Mouse (Mus musculus) heart, embryonic 16.5 days (tissue): Measurements from ENCODE around the gene Fam172a. TPM values are rescaled to one million over a fixed set of nuclear protein-coding genes. Genes with fewer than 3 reads are reported as not detected.

Source experiments
- ATAC-seq: fragments of 200-750 bp; cut with Nextera tagmentation; replicated peaks from 2 replicates; pipeline ENCODE4 v1.8.0; 2017; ENCODE audit warnings: moderate number of reproducible peaks; ENCODE audit not compliant: insufficient read depth, low FRiP score; ENCODE audit errors: extremely low read depth
- H3K27ac ChIP-seq: fragments of 300-500 bp; sonication (generic); 2 replicates; pipeline ENCODE4 v1.5.1; 2014; ENCODE audit warnings: mild to moderate bottlenecking, low read length, control low read depth, moderate library complexity
- H3K27me3 ChIP-seq: fragments of 300-500 bp; sonication (generic); 2 replicates; pipeline ENCODE4 v1.6.1; 2014; ENCODE audit warnings: low read length, mixed read lengths; ENCODE audit not compliant: control insufficient read depth, insufficient read depth
- H3K36me3 ChIP-seq: fragments of 300-500 bp; sonication (generic); 2 replicates; pipeline ENCODE4 v1.6.1; 2014; ENCODE audit not compliant: control insufficient read depth, insufficient read depth
- H3K4me1 ChIP-seq: fragments of 300-500 bp; sonication (generic); 2 replicates; pipeline ENCODE4 v1.6.1; 2014; ENCODE audit warnings: low read length, mixed read lengths; ENCODE audit not compliant: control insufficient read depth, insufficient read depth
- H3K4me2 ChIP-seq: fragments of 300-500 bp; sonication (generic); 2 replicates; pipeline ENCODE4 v1.6.1; 2014; ENCODE audit warnings: low read depth, mild to moderate bottlenecking, control low read depth, low read length
- H3K4me3 ChIP-seq: fragments of 300-500 bp; sonication (generic); 2 replicates; pipeline ENCODE4 v1.5.1; 2014; ENCODE audit warnings: mild to moderate bottlenecking, control low read depth, low read length
- H3K9ac ChIP-seq: fragments of 300-500 bp; sonication (generic); 2 replicates; pipeline ENCODE4 v1.6.1; 2014; ENCODE audit warnings: low read length, control low read depth
- H3K9me3 ChIP-seq: fragments of 300-500 bp; sonication (generic); replicated peaks from 2 replicates; pipeline ENCODE4 v1.6.1; 2016; ENCODE audit warnings: low read length; ENCODE audit not compliant: control insufficient read depth
- WGBS: fragments of 180-500 bp; shearing (Covaris S2); extraction: QIAGEN DNeasy Blood & Tissue Kit; methylation state at CpG from one replicate; pipeline ENCODE4 v1.1.7; 2014; 5-methylcytosine and 5-hydroxymethylcytosine counted together
- polyA plus RNA-seq: library from polyadenylated mRNA; unstranded; fragments of >200 nt; fragmentation: Nextera tagmentation; extraction: Ambion mirVana; gene quantifications from 2 replicates; pipeline ENCODE4 v1.2.1, GENCODE M21; 2015

The Fam172a gene
- polyA plus RNA-seq, 1 experiment from 2014 or later = 21.0 TPM

GRCm38 (mm10) chr13:77843017-77843654, 141.3 kb downstream of the Fam172a start:
- Histone ChIP-seq H3K4me2 (no peak overlapping the region), H3K9me3 (no peaks in the 10 kb centered on the region), H3K4me3 (no peak overlapping the region), H3K9ac (no peak overlapping the region), H3K36me3 (no peaks in the 10 kb centered on the region), H3K27ac (no peak overlapping the region), H3K27me3 (no peaks in the 10 kb centered on the region), H3K4me1 (no peaks in the 10 kb centered on the region)
- ATAC-seq = no peak
- 80% methylated on average over 2 of the region's 2 CpGs for WGBS

DNA sequence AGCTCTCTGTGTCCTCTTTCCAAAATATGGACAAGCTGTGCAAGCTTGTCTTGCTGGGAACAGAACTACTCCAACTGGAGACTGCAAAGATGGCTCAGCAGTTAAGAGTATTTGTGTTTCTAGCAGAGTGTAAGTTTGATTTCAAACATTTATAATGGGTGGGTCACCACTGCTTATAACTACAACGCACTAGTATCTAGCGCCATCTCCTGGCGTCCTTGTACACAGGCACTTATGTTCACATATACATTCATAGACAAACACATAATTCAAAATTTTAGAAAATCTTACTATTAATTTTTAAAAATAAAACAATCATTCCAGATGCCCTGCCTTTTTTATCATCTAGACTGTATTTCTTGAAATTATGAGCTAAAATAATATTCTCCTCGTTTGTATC, 147.0 kb downstream of the Fam172a start:
- Histone ChIP-seq H3K27me3 (no peaks in the 10 kb centered on the region), H3K36me3 (peaks cover 3% of the 10 kb centered on the region; the same call in 1 of the 2 replicates), H3K27ac (no peak overlapping the region), H3K4me1 (no peaks in the 10 kb centered on the region), H3K4me3 (no peak overlapping the region), H3K9ac (no peak overlapping the region), H3K9me3 (no peaks in the 10 kb centered on the region), H3K4me2 (no peak overlapping the region)
- no peak for ATAC-seq
- 73% methylated on average over 4 of the region's 4 CpGs for WGBS

- no peak overlapping the region for H3K4me2 ChIP-seq
- H3K4me3 ChIP-seq = no peak overlapping the region
- no peaks in the 10 kb centered on the region for H3K27me3 ChIP-seq
- WGBS = 85% methylated on average over 1 of the region's 1 CpGs
- H3K9ac ChIP-seq = no peak overlapping the region
- no peaks in the 10 kb centered on the region for H3K9me3 ChIP-seq
- H3K27ac ChIP-seq = no peak overlapping the region
- ATAC-seq = no peak
- H3K4me1 ChIP-seq = no peaks in the 10 kb centered on the region
- H3K36me3 ChIP-seq = no peaks in the 10 kb centered on the region
Observed at GRCm38 (mm10) chr13:77864804-77865203, 163.0 kb downstream of the Fam172a start.

GRCm38 (mm10) chr13:77868314-77868713, 166.5 kb downstream of the Fam172a start:
- Histone ChIP-seq H3K36me3 (no peaks in the 10 kb centered on the region), H3K27ac (no peak overlapping the region), H3K27me3 (no peaks in the 10 kb centered on the region), H3K4me1 (no peaks in the 10 kb centered on the region), H3K4me2 (no peak overlapping the region), H3K4me3 (no peak overlapping the region), H3K9me3 (no peaks in the 10 kb centered on the region), H3K9ac (no peak overlapping the region)
- WGBS = 62% methylated on average over 2 of the region's 2 CpGs
- no peak for ATAC-seq

DNA sequence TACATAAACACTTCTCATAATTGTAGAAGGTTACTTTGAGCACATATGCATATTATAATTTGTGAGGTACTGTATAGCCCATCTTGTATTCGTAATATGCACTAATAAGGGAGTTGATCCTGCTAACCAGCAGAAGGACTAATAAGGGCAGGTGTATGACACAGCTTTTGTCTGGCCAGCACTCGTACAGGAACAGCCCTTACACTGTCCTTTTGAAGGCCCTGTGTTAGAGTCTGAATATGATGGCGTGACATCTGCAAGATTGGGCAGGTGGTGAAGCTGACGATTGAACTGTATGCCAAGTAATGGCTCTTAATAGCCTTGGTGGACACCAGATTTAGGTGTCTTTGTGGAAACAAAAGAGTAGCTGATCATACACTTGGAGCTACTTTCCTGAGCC, 176.3 kb downstream of the Fam172a start:
- no peak overlapping the region for H3K27ac ChIP-seq
- H3K4me3 ChIP-seq = no peak overlapping the region
- no peak for ATAC-seq
- H3K36me3 ChIP-seq = no peaks in the 10 kb centered on the region
- H3K4me1 ChIP-seq = no peaks in the 10 kb centered on the region
- H3K9me3 ChIP-seq = no peaks in the 10 kb centered on the region
- no peak overlapping the region for H3K4me2 ChIP-seq
- H3K27me3 ChIP-seq = no peaks in the 10 kb centered on the region
- H3K9ac ChIP-seq = no peak overlapping the region
- WGBS = 79% methylated on average over 4 of the region's 4 CpGs

GRCm38 (mm10) chr13:77878545-77878944, 176.7 kb downstream of the Fam172a start:
- no peaks in the 10 kb centered on the region for H3K36me3 ChIP-seq
- no peaks in the 10 kb centered on the region for H3K4me1 ChIP-seq
- no peak overlapping the region for H3K4me3 ChIP-seq
- 79% methylated on average over 3 of the region's 3 CpGs for WGBS
- no peak for ATAC-seq
- no peaks in the 10 kb centered on the region for H3K27me3 ChIP-seq
- H3K9ac ChIP-seq = no peak overlapping the region
- H3K9me3 ChIP-seq = no peaks in the 10 kb centered on the region
- no peak overlapping the region for H3K27ac ChIP-seq
- no peak overlapping the region for H3K4me2 ChIP-seq

DNA sequence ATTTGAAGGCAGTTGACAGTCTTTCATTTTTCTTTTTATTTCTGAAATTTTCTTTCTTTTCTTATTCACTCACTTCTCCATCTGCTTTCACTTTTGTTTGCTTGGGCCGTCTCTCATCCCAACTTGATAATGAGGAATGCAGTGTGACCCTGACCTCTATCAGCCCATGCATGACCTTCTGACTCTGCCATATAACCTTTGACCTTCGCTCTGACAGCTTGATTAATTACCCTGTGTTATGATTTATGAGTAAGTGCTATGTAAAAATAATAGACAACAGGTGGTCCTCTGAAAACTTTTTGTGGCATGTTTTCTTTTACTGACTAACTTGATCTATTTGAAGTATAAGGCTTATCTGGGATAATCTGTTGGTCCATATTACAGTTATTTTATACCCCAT, 195.8 kb downstream of the Fam172a start:
- 56% methylated on average over 2 of the region's 2 CpGs for WGBS
- no peak overlapping the region for H3K4me3 ChIP-seq
- H3K27ac ChIP-seq = no peak overlapping the region
- H3K9ac ChIP-seq = no peak overlapping the region
- H3K4me1 ChIP-seq = no peaks in the 10 kb centered on the region
- no peak overlapping the region for H3K4me2 ChIP-seq
- H3K27me3 ChIP-seq = no peaks in the 10 kb centered on the region
- ATAC-seq = no peak
- H3K9me3 ChIP-seq = no peaks in the 10 kb centered on the region
- no peaks in the 10 kb centered on the region for H3K36me3 ChIP-seq

GRCm38 (mm10) chr13:77898066-77898796, 196.4 kb downstream of the Fam172a start:
- Histone ChIP-seq H3K36me3 (no peaks in the 10 kb centered on the region), H3K4me1 (no peaks in the 10 kb centered on the region), H3K9ac (no peak overlapping the region), H3K4me2 (no peak overlapping the region), H3K27ac (no peak overlapping the region), H3K27me3 (no peaks in the 10 kb centered on the region), H3K4me3 (no peak overlapping the region), H3K9me3 (no peaks in the 10 kb centered on the region)
- WGBS = 67% methylated on average over 6 of the region's 6 CpGs
- ATAC-seq = no peak

DNA sequence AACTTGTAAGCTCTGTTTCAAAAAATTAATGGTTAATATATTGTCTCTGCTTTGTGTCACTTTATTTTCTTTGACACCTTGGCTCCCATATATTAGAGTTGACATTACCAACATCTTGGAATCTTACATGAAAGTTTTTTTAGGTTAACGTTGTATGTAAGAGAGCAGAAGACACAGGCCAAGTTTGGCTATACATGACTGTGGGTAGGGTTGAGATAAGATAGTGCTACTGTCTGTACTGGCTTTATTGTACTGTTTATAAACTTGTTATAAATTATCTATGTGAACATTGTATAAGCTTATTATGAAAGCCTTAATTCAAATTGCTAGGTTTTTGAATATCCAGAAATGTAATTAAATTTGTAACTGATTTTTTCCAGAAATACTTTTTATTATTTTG, 197.9 kb downstream of the Fam172a start:
- Histone ChIP-seq H3K27me3 (no peaks in the 10 kb centered on the region), H3K4me2 (no peak overlapping the region), H3K9ac (no peak overlapping the region), H3K36me3 (no peaks in the 10 kb centered on the region), H3K9me3 (no peaks in the 10 kb centered on the region), H3K4me1 (no peaks in the 10 kb centered on the region), H3K4me3 (no peak overlapping the region), H3K27ac (no peak overlapping the region)
- WGBS = 40% methylated on average over 1 of the region's 1 CpGs
- ATAC-seq = no peak
